Mouse (Mus musculus) right cerebral cortex, adult 2 months (tissue): Measurements from ENCODE around the gene Dync2li1.

Experiments used
- DNase-seq, 2 experiments: peaks; one replicate each; pipeline ENCODE4 v3.0.0; 2021 to 2022; ENCODE audit warnings: low spot score in 2 of 2

The Dync2li1 gene

GRCm38 (mm10) chr17:84684284-84684683, 58.0 kb downstream of the Dync2li1 start:
- DNase-seq: no peak

- DNase-seq: no peak
Observed at GRCm38 (mm10) chr17:84685286-84685685, 59.0 kb downstream of the Dync2li1 start.

- DNase-seq: no peak
Observed at GRCm38 (mm10) chr17:84687994-84688393, 61.7 kb downstream of the Dync2li1 start.

- no peak for DNase-seq
Observed at GRCm38 (mm10) chr17:84688834-84689233, 62.5 kb downstream of the Dync2li1 start.

GRCm38 (mm10) chr17:84689316-84689715, 63.0 kb downstream of the Dync2li1 start:
- no peak for DNase-seq

GRCm38 (mm10) chr17:84690111-84690510, 63.8 kb downstream of the Dync2li1 start:
- DNase-seq: no peak

GRCm38 (mm10) chr17:84693741-84694140, 67.4 kb downstream of the Dync2li1 start:
- DNase-seq: no peak

GRCm38 (mm10) chr17:84696537-84696936, 70.2 kb downstream of the Dync2li1 start:
- no peak for DNase-seq

GRCm38 (mm10) chr17:84698727-84699126, 72.4 kb downstream of the Dync2li1 start:
- peak; percentile 75 to 78 for DNase-seq
